Mouse (Mus musculus) frontal cortex, adult (tissue): Measurements from ENCODE around the gene Senp3.
"Not testable (repeated sequence)": the region's sequence is repeated elsewhere in the genome, so short reads cannot be mapped to it uniquely, and the experiment has no call there.

Source experiments
- ATAC-seq: cut with Nextera tagmentation; 2 replicates; pipeline ENCODE4 v1.9.2; 2017; ENCODE audit warnings: mild to moderate bottlenecking, moderate library complexity, mixed read lengths; ENCODE audit not compliant: low TSS enrichment

The Senp3 gene

GRCm38 (mm10) chr11:69704613-69705010 is 22.7 kb upstream of the Senp3 start:
- ATAC-seq, result no peak

- no peak for ATAC-seq
Measured at GRCm38 (mm10) chr11:69703814-69704612, 22.1 kb upstream of the Senp3 start.

- ATAC-seq, result not testable (repeated sequence)
Measured at GRCm38 (mm10) chr11:69703381-69703780, 21.5 kb upstream of the Senp3 start.

- ATAC-seq, result not testable (repeated sequence)
Measured at GRCm38 (mm10) chr11:69702886-69703285, 21.0 kb upstream of the Senp3 start.

GRCm38 (mm10) chr11:69699595-69699994 is 17.7 kb upstream of the Senp3 start:
- ATAC-seq, result no peak

GRCm38 (mm10) chr11:69698574-69698973 is 16.7 kb upstream of the Senp3 start:
- ATAC-seq, result no peak

GRCm38 (mm10) chr11:69697396-69697795 is 15.5 kb upstream of the Senp3 start:
- no peak for ATAC-seq

GRCm38 (mm10) chr11:69695361-69696181 is 13.7 kb upstream of the Senp3 start, which contains the start of the genes Tnfsf12 and Tnfsfm13:
Tnfsf12 (minus strand) TSS chr11:69695849.
Tnfsfm13 (minus strand) TSS chr11:69696098.
- ATAC-seq, result peak; percentile 70; the same call in 1 of the 2 replicates

- no peak; the same call in none of the 2 replicates for ATAC-seq
Measured at GRCm38 (mm10) chr11:69695046-69695360, 13.1 kb upstream of the Senp3 start.

- no peak for ATAC-seq
Measured at GRCm38 (mm10) chr11:69693421-69693965, 11.6 kb upstream of the Senp3 start.

GRCm38 (mm10) chr11:69692863-69693262 is 11.0 kb upstream of the Senp3 start:
- no peak for ATAC-seq

- ATAC-seq, result no peak
Measured at GRCm38 (mm10) chr11:69692196-69692811, 10.4 kb upstream of the Senp3 start.

- ATAC-seq, result no peak
Measured at GRCm38 (mm10) chr11:69689891-69690290, 8.0 kb upstream of the Senp3 start.

GRCm38 (mm10) chr11:69687061-69687460 is 5.2 kb upstream of the Senp3 start:
- ATAC-seq, result no peak

GRCm38 (mm10) chr11:69686377-69686776 is 4.5 kb upstream of the Senp3 start:
- ATAC-seq, result no peak

- ATAC-seq, result no peak
Measured at GRCm38 (mm10) chr11:69685526-69686148, 3.8 kb upstream of the Senp3 start, which contains the start of gene Tnfsf13. Tnfsf13 (minus strand) TSS chr11:69685784.

- ATAC-seq, result no peak
Measured at GRCm38 (mm10) chr11:69684936-69685335, 3.1 kb upstream of the Senp3 start.

- no peak for ATAC-seq
Measured at GRCm38 (mm10) chr11:69684128-69684745, 2.4 kb upstream of the Senp3 start.

- no peak for ATAC-seq
Measured at GRCm38 (mm10) chr11:69683576-69683975, 1.7 kb upstream of the Senp3 start.

- ATAC-seq, result peak; percentile 20; the same call in 1 of the 2 replicates
Measured at GRCm38 (mm10) chr11:69682840-69683533, 1.1 kb upstream of the Senp3 start.
